Comparison of ENCODE assay signal across 21 mouse cellular contexts in the genomic region with DNA sequence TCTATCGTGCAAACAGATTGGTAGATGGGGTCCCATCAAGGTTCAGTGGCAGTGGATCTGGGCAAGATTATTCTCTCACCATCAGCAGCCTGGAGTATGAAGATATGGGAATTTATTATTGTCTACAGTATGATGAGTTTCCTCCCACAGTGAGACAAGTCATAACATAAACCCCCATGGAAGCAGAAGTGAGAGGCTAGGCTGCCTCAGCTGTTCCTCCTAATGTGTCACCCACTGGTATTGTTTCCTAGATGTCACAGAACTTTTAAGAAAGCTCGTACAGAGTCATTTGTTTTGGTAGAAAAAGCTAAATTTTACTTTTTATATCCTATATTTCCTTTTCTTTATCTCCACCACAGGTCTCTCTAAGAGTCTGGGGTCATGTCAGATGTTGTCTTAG.
"Had no signal": no experiment of that assay in that cellular context is flagged by ENCODE, and none has a peak within 500 bp of the region (broad histone marks: within the 10 kb centered on the region; RNA-seq: fewer than 3 reads in every experiment).

No protein-coding gene starts in this region.

- H3K27me3 ChIP-seq: heart, embryonic 13.5 days; heart, embryonic 15.5 days; hindbrain, embryonic 13.5 days; hindbrain, embryonic 15.5 days; kidney, embryonic 15.5 days; limb, embryonic 12.5 days had no signal

- DNase-seq: gastrocnemius, postnatal 14 days; gastrocnemius, postnatal 36 days; heart, adult 11 months; heart, adult 2 months; heart, postnatal 14 days; heart, postnatal 36 days; kidney, adult 11 months; kidney, adult 2 months; kidney, adult 9 months; kidney, postnatal 14 days; kidney, postnatal 36 days; liver had no signal

- H3K36me3 ChIP-seq: heart, embryonic 13.5 days; heart, embryonic 15.5 days; hindbrain, embryonic 13.5 days; hindbrain, embryonic 15.5 days; kidney, embryonic 15.5 days; limb, embryonic 10.5 days; limb, embryonic 12.5 days had no signal

- ATAC-seq: hindbrain, postnatal 0 days; intestine, embryonic 16.5 days had no signal
